Mouse (Mus musculus): ENCODE results near the gene Zfp14.

Zfp14 gene

GRCm38 (mm10) chr7:30028572-30028971 lies 22.6 kb downstream of the Zfp14 start:
- DNase-seq (ENCODE audit: extremely low spot score, low spot score), result no peak

GRCm38 (mm10) chr7:30027331-30027730 lies 23.8 kb downstream of the Zfp14 start:
- DNase-seq (ENCODE audit: extremely low spot score, low spot score), result no peak

- DNase-seq (ENCODE audit: extremely low spot score, low spot score), result no peak
Observed at GRCm38 (mm10) chr7:30025358-30025757, 25.8 kb downstream of the Zfp14 start.

GRCm38 (mm10) chr7:30023800-30024199 lies 27.4 kb downstream of the Zfp14 start:
- DNase-seq (ENCODE audit: extremely low spot score, low spot score), result no peak

GRCm38 (mm10) chr7:30023324-30023723 lies 27.9 kb downstream of the Zfp14 start:
- DNase-seq (ENCODE audit: extremely low spot score, low spot score), result no peak

- DNase-seq (ENCODE audit: extremely low spot score, low spot score), result no peak
Observed at GRCm38 (mm10) chr7:30019543-30019942, 31.6 kb downstream of the Zfp14 start.

GRCm38 (mm10) chr7:30017226-30017625 lies 34.0 kb downstream of the Zfp14 start:
- no peak for DNase-seq (ENCODE audit: extremely low spot score, low spot score)

- DNase-seq (ENCODE audit: extremely low spot score, low spot score), result peak; percentile 32
Observed at GRCm38 (mm10) chr7:30012956-30013363, 38.2 kb downstream of the Zfp14 start.

- DNase-seq (ENCODE audit: extremely low spot score, low spot score), result no peak
Observed at GRCm38 (mm10) chr7:30010551-30011195, 40.5 kb downstream of the Zfp14 start.

- DNase-seq (ENCODE audit: extremely low spot score, low spot score), result peak; percentile 43
Observed at GRCm38 (mm10) chr7:30009321-30010085, 41.7 kb downstream of the Zfp14 start.

- DNase-seq (ENCODE audit: extremely low spot score, low spot score), result no peak
Observed at GRCm38 (mm10) chr7:30008020-30008690, 43.0 kb downstream of the Zfp14 start.

- DNase-seq (ENCODE audit: extremely low spot score, low spot score), result no peak
Observed at GRCm38 (mm10) chr7:30007601-30008000, 43.6 kb downstream of the Zfp14 start.

- DNase-seq (ENCODE audit: extremely low spot score, low spot score), result no peak
Observed at GRCm38 (mm10) chr7:30000601-30001000, 50.6 kb downstream of the Zfp14 start.

- DNase-seq (ENCODE audit: extremely low spot score, low spot score), result no peak
Observed at GRCm38 (mm10) chr7:29995134-29995533, 56.0 kb downstream of the Zfp14 start.

- DNase-seq (ENCODE audit: extremely low spot score, low spot score), result no peak
Observed at GRCm38 (mm10) chr7:29993340-29993739, 57.8 kb downstream of the Zfp14 start.

- no peak for DNase-seq (ENCODE audit: extremely low spot score, low spot score)
Observed at GRCm38 (mm10) chr7:29992698-29993097, 58.5 kb downstream of the Zfp14 start.

- no peak for DNase-seq (ENCODE audit: extremely low spot score, low spot score)
Observed at GRCm38 (mm10) chr7:29989031-29989430, 62.1 kb downstream of the Zfp14 start.

- DNase-seq (ENCODE audit: extremely low spot score, low spot score), result no peak
Observed at GRCm38 (mm10) chr7:29987551-29987950, 63.6 kb downstream of the Zfp14 start.

Measured in neural tube, embryonic 10.5 days (tissue).